Mouse (Mus musculus) limb, embryonic 15.5 days (tissue): ENCODE data around the gene Grin2c. TPM values are rescaled to one million over a fixed set of nuclear protein-coding genes. Genes with fewer than 3 reads are reported as not detected.

Source experiments
- ATAC-seq: fragments of 200-750 bp; cut with Nextera tagmentation; 2 replicates; pipeline ENCODE4 v1.8.0; 2017; ENCODE audit warnings: low read depth, moderate TSS enrichment; ENCODE audit not compliant: insufficient number of reproducible peaks, low FRiP score, low TSS enrichment
- H3K27ac ChIP-seq: fragments of 300-500 bp; sonication (generic); 2 replicates; pipeline ENCODE4 v1.5.1; 2015; ENCODE audit warnings: moderate library complexity, mild to moderate bottlenecking, inconsistent platforms
- H3K27me3 ChIP-seq: fragments of 300-500 bp; sonication (generic); 2 replicates; pipeline ENCODE4 v1.6.1; 2015; ENCODE audit warnings: inconsistent platforms
- H3K36me3 ChIP-seq: fragments of 300-500 bp; sonication (generic); 2 replicates; pipeline ENCODE4 v1.6.1; 2015; ENCODE audit warnings: inconsistent platforms
- H3K4me1 ChIP-seq: fragments of 300-500 bp; sonication (generic); 2 replicates; pipeline ENCODE4 v1.6.1; 2015; ENCODE audit warnings: inconsistent platforms
- H3K4me2 ChIP-seq: fragments of 300-500 bp; sonication (generic); 2 replicates; pipeline ENCODE4 v1.6.1; 2015; ENCODE audit warnings: mild to moderate bottlenecking, inconsistent platforms
- H3K4me3 ChIP-seq: fragments of 300-500 bp; sonication (generic); 2 replicates; pipeline ENCODE4 v1.5.1; 2015; ENCODE audit warnings: mild to moderate bottlenecking, inconsistent platforms
- H3K9ac ChIP-seq: fragments of 300-500 bp; sonication (generic); 2 replicates; pipeline ENCODE4 v1.6.1; 2015; ENCODE audit warnings: inconsistent platforms
- H3K9me3 ChIP-seq: fragments of 300-500 bp; sonication (generic); 2 replicates; pipeline ENCODE4 v1.6.1; 2016; ENCODE audit warnings: inconsistent platforms
- WGBS: fragments of 180-500 bp; shearing (Covaris S2); methylation state at CpG from one replicate; pipeline ENCODE4 v1.1.7; 2015; 5-methylcytosine and 5-hydroxymethylcytosine counted together
- polyA plus RNA-seq: library from polyadenylated mRNA; unstranded; fragments of >200 nt; fragmentation: Nextera tagmentation; extraction: Ambion mirVana; gene quantifications from 2 replicates; pipeline ENCODE4 v1.2.1, GENCODE M21; 2015

Gene Grin2c
- polyA plus RNA-seq, 1 experiment from 2014 or later, result 0.05 TPM

- H3K27ac ChIP-seq, result no peak overlapping the region
- H3K4me1 ChIP-seq, result peaks cover 32% of the 10 kb centered on the region
- H3K27me3 ChIP-seq, result no peaks in the 10 kb centered on the region
- H3K4me2 ChIP-seq, result no peak overlapping the region
- H3K36me3 ChIP-seq, result 0 out of 2 replicates have a peak, but pooled peaks cover 5% of the 10 kb centered on the region
- 51% methylated on average over 14 of the region's 14 CpGs for WGBS
- no peak overlapping the region for H3K4me3 ChIP-seq
- H3K9ac ChIP-seq, result no peak overlapping the region
- H3K9me3 ChIP-seq, result no peaks in the 10 kb centered on the region
- no peak for ATAC-seq
These were observed 40.1 kb downstream of the Grin2c start for GRCm38 (mm10) chr11:115226811-115227491.

GRCm38 (mm10) chr11:115225301-115225700, 41.7 kb downstream of the Grin2c start:
- Histone ChIP-seq H3K9me3 (no peaks in the 10 kb centered on the region), H3K27me3 (0 out of 2 replicates have a peak, but pooled peaks cover under 1% of the 10 kb centered on the region), H3K9ac (no peak overlapping the region), H3K4me3 (no peak overlapping the region), H3K4me1 (peaks cover 25% of the 10 kb centered on the region), H3K4me2 (no peak overlapping the region), H3K36me3 (0 out of 2 replicates have a peak, but pooled peaks cover 5% of the 10 kb centered on the region), H3K27ac (no peak overlapping the region)
- 84% methylated on average over 6 of the region's 6 CpGs for WGBS
- ATAC-seq, result no peak

- Histone ChIP-seq H3K27ac (no peak overlapping the region), H3K27me3 (0 out of 2 replicates have a peak, but pooled peaks cover 4% of the 10 kb centered on the region), H3K4me2 (no peak overlapping the region), H3K9me3 (no peaks in the 10 kb centered on the region), H3K36me3 (0 out of 2 replicates have a peak, but pooled peaks cover 6% of the 10 kb centered on the region), H3K4me3 (no peak overlapping the region), H3K4me1 (peaks cover 25% of the 10 kb centered on the region), H3K9ac (no peak overlapping the region)
- ATAC-seq, result no peak
- 53% methylated on average over 8 of the region's 8 CpGs for WGBS
These were observed 42.2 kb downstream of the Grin2c start for GRCm38 (mm10) chr11:115224889-115225288.

GRCm38 (mm10) chr11:115223877-115224276, 43.2 kb downstream of the Grin2c start:
- no peak for ATAC-seq
- 0 out of 2 replicates have a peak, but pooled peaks cover 5% of the 10 kb centered on the region for H3K36me3 ChIP-seq
- peaks cover 25% of the 10 kb centered on the region for H3K4me1 ChIP-seq
- H3K27ac ChIP-seq, result no peak overlapping the region
- H3K9ac ChIP-seq, result no peak overlapping the region
- H3K27me3 ChIP-seq, result 0 out of 2 replicates have a peak, but pooled peaks cover 4% of the 10 kb centered on the region
- no peak overlapping the region for H3K4me3 ChIP-seq
- H3K9me3 ChIP-seq, result no peaks in the 10 kb centered on the region
- H3K4me2 ChIP-seq, result no peak overlapping the region
- WGBS, result 62% methylated on average over 6 of the region's 6 CpGs

- 0 out of 2 replicates have a peak, but pooled peaks cover 5% of the 10 kb centered on the region for H3K36me3 ChIP-seq
These were observed 43.6 kb downstream of the Grin2c start for GRCm38 (mm10) chr11:115223451-115223850.

GRCm38 (mm10) chr11:115222570-115222969, 44.5 kb downstream of the Grin2c start:
- WGBS, result 38% methylated on average over 5 of the region's 5 CpGs
- Histone ChIP-seq H3K4me1 (peaks cover 28% of the 10 kb centered on the region), H3K27ac (no peak overlapping the region), H3K4me2 (no peak overlapping the region), H3K27me3 (0 out of 2 replicates have a peak, but pooled peaks cover 4% of the 10 kb centered on the region), H3K9ac (no peak overlapping the region), H3K36me3 (0 out of 2 replicates have a peak, but pooled peaks cover 5% of the 10 kb centered on the region), H3K9me3 (no peaks in the 10 kb centered on the region), H3K4me3 (no peak overlapping the region)
- ATAC-seq, result no peak

More at GRCm38 (mm10) chr11:115223451-115223850, 43.6 kb downstream of the Grin2c start:
- Histone ChIP-seq H3K27ac (no peak overlapping the region), H3K4me2 (no peak overlapping the region), H3K27me3 (0 out of 2 replicates have a peak, but pooled peaks cover 4% of the 10 kb centered on the region), H3K9ac (no peak overlapping the region), H3K9me3 (no peaks in the 10 kb centered on the region), H3K4me3 (no peak overlapping the region), H3K4me1 (peaks cover 25% of the 10 kb centered on the region)
- WGBS, result 72% methylated on average over 11 of the region's 11 CpGs
- no peak for ATAC-seq

- Histone ChIP-seq H3K36me3 (0 out of 2 replicates have a peak, but pooled peaks cover 5% of the 10 kb centered on the region), H3K27ac (no peak overlapping the region), H3K4me2 (no peak overlapping the region), H3K9me3 (no peaks in the 10 kb centered on the region), H3K4me1 (peaks cover 31% of the 10 kb centered on the region), H3K27me3 (0 out of 2 replicates have a peak, but pooled peaks cover 4% of the 10 kb centered on the region), H3K4me3 (no peak overlapping the region), H3K9ac (no peak overlapping the region)
- WGBS, result 38% methylated on average over 12 of the region's 12 CpGs
- ATAC-seq, result no peak
These were observed 45.0 kb downstream of the Grin2c start for GRCm38 (mm10) chr11:115222077-115222476.

- Histone ChIP-seq H3K9ac (no peak overlapping the region), H3K9me3 (no peaks in the 10 kb centered on the region), H3K4me2 (no peak overlapping the region), H3K27me3 (0 out of 2 replicates have a peak, but pooled peaks cover 4% of the 10 kb centered on the region), H3K4me1 (peaks cover 26% of the 10 kb centered on the region), H3K36me3 (0 out of 2 replicates have a peak, but pooled peaks cover 7% of the 10 kb centered on the region), H3K27ac (no peak overlapping the region), H3K4me3 (no peak overlapping the region)
- ATAC-seq, result no peak
- WGBS, result 92% methylated on average over 10 of the region's 10 CpGs
These were observed 47.4 kb downstream of the Grin2c start for GRCm38 (mm10) chr11:115219685-115220084.

- no peak overlapping the region for H3K27ac ChIP-seq
- 0 out of 2 replicates have a peak, but pooled peaks cover 4% of the 10 kb centered on the region for H3K27me3 ChIP-seq
- no peak overlapping the region for H3K9ac ChIP-seq
- H3K4me3 ChIP-seq, result no peak overlapping the region
- no peak overlapping the region for H3K4me2 ChIP-seq
- peaks cover 26% of the 10 kb centered on the region for H3K4me1 ChIP-seq
- H3K36me3 ChIP-seq, result 0 out of 2 replicates have a peak, but pooled peaks cover 7% of the 10 kb centered on the region
- no peak for ATAC-seq
- 51% methylated on average over 9 of the region's 9 CpGs for WGBS
- no peaks in the 10 kb centered on the region for H3K9me3 ChIP-seq
These were observed 47.8 kb downstream of the Grin2c start for GRCm38 (mm10) chr11:115219263-115219662.

- no peak overlapping the region for H3K27ac ChIP-seq
- H3K4me1 ChIP-seq, result peaks cover 16% of the 10 kb centered on the region
- ATAC-seq, result no peak
- 0 out of 2 replicates have a peak, but pooled peaks cover 7% of the 10 kb centered on the region for H3K36me3 ChIP-seq
- H3K4me3 ChIP-seq, result no peak overlapping the region
- H3K27me3 ChIP-seq, result 0 out of 2 replicates have a peak, but pooled peaks cover 4% of the 10 kb centered on the region
- 54% methylated on average over 18 of the region's 18 CpGs for WGBS
- no peak overlapping the region for H3K9ac ChIP-seq
- no peaks in the 10 kb centered on the region for H3K9me3 ChIP-seq
- H3K4me2 ChIP-seq, result no peak overlapping the region
These were observed 49.3 kb downstream of the Grin2c start for GRCm38 (mm10) chr11:115217439-115218410.

- no peak for ATAC-seq
- Histone ChIP-seq H3K9ac (no peak overlapping the region), H3K27me3 (0 out of 2 replicates have a peak, but pooled peaks cover 3% of the 10 kb centered on the region), H3K9me3 (no peaks in the 10 kb centered on the region), H3K4me3 (no peak overlapping the region), H3K27ac (no peak overlapping the region), H3K4me2 (no peak overlapping the region), H3K36me3 (peaks cover 6% of the 10 kb centered on the region; the same call in 1 of the 2 replicates), H3K4me1 (peaks cover 7% of the 10 kb centered on the region; the same call in 1 of the 2 replicates)
- WGBS, result 30% methylated on average over 5 of the region's 5 CpGs
These were observed 51.9 kb downstream of the Grin2c start for GRCm38 (mm10) chr11:115215123-115215522.
